Comparison of ENCODE assay signal across 13 mouse cellular contexts in genomic region chr4:9080821-9081493, GRCm38 (mm10).
DNase-seq lines count a peak whose midpoint lies in the region; ATAC-seq and TF ChIP-seq lines count a peak whose summit lies in the region.
"Had no signal": no experiment of that assay in that cellular context is flagged by ENCODE, and none has a peak within 500 bp of the region (broad histone marks: within the 10 kb centered on the region; RNA-seq: fewer than 3 reads in every experiment).

No protein-coding gene starts in this region.

- no peaks in the 10 kb centered on the region for H3K36me3 ChIP-seq in forebrain, embryonic 14.5 days (ENCODE audit: control insufficient read depth, insufficient read depth, low read length)
- no peaks in the 10 kb centered on the region for H3K36me3 ChIP-seq in forebrain, embryonic 11.5 days (ENCODE audit: control insufficient read depth, insufficient read depth, low read length)
- H3K36me3 ChIP-seq in liver, adult 2 months (ENCODE audit: control insufficient read depth, insufficient read depth, low read length) = no peaks in the 10 kb centered on the region
- H3K36me3 ChIP-seq: forebrain, embryonic 10.5 days; liver, embryonic 13.5 days; midbrain, embryonic 12.5 days had no signal

- H3K4me3 ChIP-seq in forebrain, embryonic 14.5 days (ENCODE audit: low read depth, low read length) = no peak overlapping the region
- no peak overlapping the region for H3K4me3 ChIP-seq in forebrain, embryonic 11.5 days (ENCODE audit: low read depth, low read length)
- no peak overlapping the region for H3K4me3 ChIP-seq in liver, adult 2 months (ENCODE audit: insufficient read depth, low read depth, low read length)
- H3K4me3 ChIP-seq: forebrain, embryonic 10.5 days; layer of hippocampus, adult 2 months; liver, embryonic 13.5 days; midbrain, embryonic 12.5 days had no signal

- 47% methylated on average over 15 of the region's 15 CpGs for WGBS in forebrain, embryonic 14.5 days
- WGBS in forebrain, embryonic 11.5 days = 90% methylated on average over 15 of the region's 15 CpGs
- WGBS in liver, adult 2 months = 34% methylated on average over 15 of the region's 15 CpGs

- peak; percentile 57 for DNase-seq in forebrain, embryonic 14.5 days (ENCODE audit: low spot score)
- no peak for DNase-seq in forebrain, embryonic 11.5 days (ENCODE audit: low spot score)
- peak; percentile 66 for DNase-seq in liver, adult 2 months (ENCODE audit: extremely low read depth, low read depth, low spot score)
- DNase-seq in liver = no peak
- peak; percentile 32 for DNase-seq in MN1 (ENCODE audit: low spot score)
- DNase-seq in cerebellum, postnatal 25 days = peak; percentile 46 to 69
- no peak for DNase-seq in kidney, postnatal 4 days
- no peak for DNase-seq in thymus, adult 18-20 months
- DNase-seq: liver, embryonic 13.5 days had no signal

- H3K4me2 ChIP-seq in forebrain, embryonic 14.5 days (ENCODE audit: low read length) = no peak overlapping the region
- no peak overlapping the region for H3K4me2 ChIP-seq in forebrain, embryonic 11.5 days (ENCODE audit: low read depth, low read length, severe bottlenecking)
- H3K4me2 ChIP-seq: liver, embryonic 13.5 days; midbrain, embryonic 12.5 days had no signal

- peak overlapping the region; percentile 30; the same call in 1 of the 2 replicates for H3K27ac ChIP-seq in forebrain, embryonic 14.5 days (ENCODE audit: low read depth, low read length)
- no peak overlapping the region for H3K27ac ChIP-seq in forebrain, embryonic 11.5 days (ENCODE audit: low read depth, low read length)
- H3K27ac ChIP-seq in liver, adult 2 months (replicated peaks; ENCODE audit: insufficient read depth, low read depth, low read length) = no peak overlapping the region
- H3K27ac ChIP-seq: liver, embryonic 13.5 days; midbrain, embryonic 12.5 days had no signal

- no peaks in the 10 kb centered on the region for H3K27me3 ChIP-seq in forebrain, embryonic 14.5 days (replicated peaks; ENCODE audit: control insufficient read depth, insufficient read depth, low read length)
- no peaks in the 10 kb centered on the region for H3K27me3 ChIP-seq in forebrain, embryonic 11.5 days (ENCODE audit: control insufficient read depth, insufficient read depth, low read length)
- H3K27me3 ChIP-seq in liver, adult 2 months (ENCODE audit: control insufficient read depth, insufficient read depth, low read length) = no peaks in the 10 kb centered on the region
- H3K27me3 ChIP-seq: liver, embryonic 13.5 days; midbrain, embryonic 12.5 days had no signal

- ATAC-seq in forebrain, embryonic 14.5 days = peak; percentile 63
- no peak for ATAC-seq in forebrain, embryonic 11.5 days (replicated peaks; ENCODE audit: low FRiP score)
- ATAC-seq: CD4-positive, CD25-positive, alpha-beta regulatory T cell, adult 4 months had no signal

- peaks cover 13% of the 10 kb centered on the region for H3K4me1 ChIP-seq in forebrain, embryonic 14.5 days (ENCODE audit: control insufficient read depth, insufficient read depth, low read length)
- H3K4me1 ChIP-seq in forebrain, embryonic 11.5 days (replicated peaks; ENCODE audit: control insufficient read depth, insufficient read depth, low read length) = 0 out of 2 replicates have a peak, but pooled peaks cover 4% of the 10 kb centered on the region
- H3K4me1 ChIP-seq in liver, adult 2 months (ENCODE audit: control insufficient read depth, insufficient read depth, low read length) = peaks cover 26% of the 10 kb centered on the region

- H3K79me2 ChIP-seq in liver, adult 2 months (ENCODE audit: control insufficient read depth, insufficient read depth, low read length) = no peaks in the 10 kb centered on the region

- no peak for TF ChIP-seq POLR2A in liver, adult 2 months (IDR thresholded peaks at IDR 0.05; ENCODE audit: extremely low read depth, insufficient read depth, low read length)

- H3K9ac ChIP-seq in forebrain, embryonic 14.5 days (ENCODE audit: low read length) = no peak overlapping the region
- H3K9ac ChIP-seq in forebrain, embryonic 11.5 days (ENCODE audit: low read length) = no peak overlapping the region
- H3K9ac ChIP-seq in liver, adult 2 months (ENCODE audit: low read depth, low read length) = no peak overlapping the region
- H3K9ac ChIP-seq: liver, embryonic 13.5 days; midbrain, embryonic 12.5 days had no signal

- TF ChIP-seq CTCF in liver, adult 2 months (IDR thresholded peaks at IDR 0.05; ENCODE audit: low read depth, low read length) = no peak

- H3K9me3 ChIP-seq in forebrain, embryonic 14.5 days (replicated peaks; ENCODE audit: control insufficient read depth, low read length) = no peaks in the 10 kb centered on the region
- H3K9me3 ChIP-seq in forebrain, embryonic 11.5 days (ENCODE audit: control insufficient read depth, low read length) = no peaks in the 10 kb centered on the region
- H3K9me3 ChIP-seq: forebrain, embryonic 10.5 days; liver, embryonic 13.5 days; midbrain, embryonic 12.5 days had no signal

Comparison
In these comparisons a context has a peak if more than half of its experiments do, and no peak if none do; other contexts are left out.
1. DNase-seq: peak in forebrain, embryonic 14.5 days (single experiment), liver, adult 2 months (single experiment), MN1 (single experiment) and cerebellum, postnatal 25 days (2 of 2); none in forebrain, embryonic 11.5 days (single experiment), liver (single experiment), kidney, postnatal 4 days (0 of 2) and thymus, adult 18-20 months (0 of 2).